ENCODE assay signal across 9 mouse cellular contexts in the genomic region with DNA sequence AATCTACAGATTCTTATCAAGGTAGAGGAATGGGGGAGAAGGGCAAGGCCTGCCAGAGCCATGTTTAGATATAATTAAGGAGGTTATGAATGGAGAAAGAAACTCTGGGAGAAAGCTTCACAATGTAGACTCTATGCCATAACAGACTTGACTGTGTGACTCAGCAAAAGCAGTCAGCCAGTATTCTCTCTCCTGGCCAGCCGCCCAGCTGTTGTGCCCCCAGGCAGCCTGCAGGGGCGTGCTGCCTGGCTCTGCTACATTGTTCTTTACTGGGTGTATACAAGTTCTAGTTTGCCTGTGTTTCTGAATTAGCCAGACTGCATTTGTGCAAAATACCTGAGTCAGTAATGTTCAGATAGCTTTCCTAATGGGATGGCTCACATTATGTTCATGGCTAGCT. TPM values are rescaled to one million over a fixed set of nuclear protein-coding genes. Genes with fewer than 3 reads are reported as not detected.
A peak's percentile ranks its signal among the peaks of the same experiment; 100 is the strongest.
DNase-seq lines count a peak whose midpoint lies in the region; ATAC-seq and TF ChIP-seq lines count a peak whose summit lies in the region.
"Had no signal": no experiment of that assay in that cellular context is flagged by ENCODE, and none has a peak within 500 bp of the region (broad histone marks: within the 10 kb centered on the region; RNA-seq: fewer than 3 reads in every experiment).

No protein-coding gene starts in this region.

- no peaks in the 10 kb centered on the region for H3K27me3 ChIP-seq in hindbrain, embryonic 11.5 days (ENCODE audit: control insufficient read depth, insufficient read depth, low read length)
- H3K27me3 ChIP-seq in hindbrain, embryonic 12.5 days, result no peaks in the 10 kb centered on the region
- peaks cover 7% of the 10 kb centered on the region for H3K27me3 ChIP-seq in G1E (ENCODE audit: insufficient read depth, low read length)
- no peaks in the 10 kb centered on the region for H3K27me3 ChIP-seq in intestine, embryonic 15.5 days (replicated peaks)
- no peaks in the 10 kb centered on the region for H3K27me3 ChIP-seq in liver, embryonic 11.5 days (replicated peaks; ENCODE audit: control insufficient read depth, insufficient read depth, low read length)
- H3K27me3 ChIP-seq in midbrain, embryonic 14.5 days (ENCODE audit: control insufficient read depth, insufficient read depth, low read length), result no peaks in the 10 kb centered on the region

- TF ChIP-seq CTCF in G1E (IDR thresholded peaks at IDR 0.05; ENCODE audit: low read depth, low read length), result peak; percentile 62

- H3K27ac ChIP-seq in hindbrain, embryonic 11.5 days (ENCODE audit: low read depth, low read length), result no peak overlapping the region
- H3K27ac ChIP-seq in hindbrain, embryonic 12.5 days, result no peak overlapping the region
- no peak overlapping the region for H3K27ac ChIP-seq in intestine, embryonic 15.5 days
- H3K27ac ChIP-seq in liver, embryonic 11.5 days (ENCODE audit: low read depth, low read length), result no peak overlapping the region
- no peak overlapping the region for H3K27ac ChIP-seq in midbrain, embryonic 14.5 days (replicated peaks; ENCODE audit: low read depth, low read length)

- WGBS in hindbrain, embryonic 11.5 days, result 78% methylated on average over 2 of the region's 2 CpGs
- WGBS in hindbrain, embryonic 12.5 days, result 68% methylated on average over 2 of the region's 2 CpGs
- WGBS in intestine, embryonic 15.5 days, result 70% methylated on average over 2 of the region's 2 CpGs
- WGBS in liver, embryonic 11.5 days, result 47% methylated on average over 2 of the region's 2 CpGs
- 58% methylated on average over 2 of the region's 2 CpGs for WGBS in midbrain, embryonic 14.5 days

- no peak for ATAC-seq in hindbrain, embryonic 11.5 days (ENCODE audit: low FRiP score)
- ATAC-seq in hindbrain, embryonic 12.5 days (ENCODE audit: low FRiP score), result no peak
- ATAC-seq in G1E (ENCODE audit: extremely low read depth, insufficient number of reproducible peaks, low FRiP score, poor library complexity, severe bottlenecking), result peak; percentile 91
- ATAC-seq in erythroblast, adult 5-6 weeks (replicated peaks; ENCODE audit: low FRiP score, poor library complexity, severe bottlenecking), result peak; percentile 73
- peak; percentile 50; the same call in 1 of the 2 replicates for ATAC-seq in intestine, embryonic 15.5 days
- peak; percentile 89 for ATAC-seq in liver, embryonic 11.5 days (replicated peaks; ENCODE audit: low FRiP score)
- no peak for ATAC-seq in midbrain, embryonic 14.5 days (ENCODE audit: low FRiP score, low TSS enrichment)

- no peaks in the 10 kb centered on the region for H3K9me3 ChIP-seq in hindbrain, embryonic 11.5 days (ENCODE audit: control insufficient read depth, low read length)
- H3K9me3 ChIP-seq in hindbrain, embryonic 12.5 days (replicated peaks), result no peaks in the 10 kb centered on the region
- H3K9me3 ChIP-seq in G1E (replicated peaks), result no peaks in the 10 kb centered on the region
- H3K9me3 ChIP-seq in intestine, embryonic 15.5 days, result no peaks in the 10 kb centered on the region
- no peaks in the 10 kb centered on the region for H3K9me3 ChIP-seq in liver, embryonic 11.5 days (ENCODE audit: control insufficient read depth, low read length)
- H3K9me3 ChIP-seq in midbrain, embryonic 14.5 days (ENCODE audit: control insufficient read depth, low read length), result no peaks in the 10 kb centered on the region

- no peak overlapping the region for H3K4me3 ChIP-seq in hindbrain, embryonic 11.5 days (ENCODE audit: low read depth, low read length)
- no peak overlapping the region for H3K4me3 ChIP-seq in hindbrain, embryonic 12.5 days
- H3K4me3 ChIP-seq in G1E (ENCODE audit: low read depth, low read length), result no peak overlapping the region
- no peak overlapping the region for H3K4me3 ChIP-seq in intestine, embryonic 15.5 days (replicated peaks)
- H3K4me3 ChIP-seq in liver, embryonic 11.5 days (ENCODE audit: low read depth, low read length), result no peak overlapping the region
- no peak overlapping the region for H3K4me3 ChIP-seq in midbrain, embryonic 14.5 days (replicated peaks; ENCODE audit: low read depth, low read length)

- no peaks in the 10 kb centered on the region for H3K4me1 ChIP-seq in hindbrain, embryonic 11.5 days (replicated peaks; ENCODE audit: control insufficient read depth, insufficient read depth, low read length)
- no peaks in the 10 kb centered on the region for H3K4me1 ChIP-seq in hindbrain, embryonic 12.5 days
- peaks cover 14% of the 10 kb centered on the region for H3K4me1 ChIP-seq in G1E (ENCODE audit: insufficient read depth, low read depth, low read length)
- H3K4me1 ChIP-seq in intestine, embryonic 15.5 days (replicated peaks), result 0 out of 2 replicates have a peak, but pooled peaks cover 4% of the 10 kb centered on the region
- no peaks in the 10 kb centered on the region for H3K4me1 ChIP-seq in liver, embryonic 11.5 days (replicated peaks; ENCODE audit: control insufficient read depth, insufficient read depth, low read length)
- H3K4me1 ChIP-seq in midbrain, embryonic 14.5 days (ENCODE audit: control insufficient read depth, insufficient read depth, low read length), result no peaks in the 10 kb centered on the region

- H3K9ac ChIP-seq in hindbrain, embryonic 11.5 days (ENCODE audit: low read depth, low read length), result no peak overlapping the region
- H3K9ac ChIP-seq in hindbrain, embryonic 12.5 days, result no peak overlapping the region
- no peak overlapping the region for H3K9ac ChIP-seq in intestine, embryonic 15.5 days
- H3K9ac ChIP-seq in liver, embryonic 11.5 days (ENCODE audit: low read depth, low read length), result no peak overlapping the region
- no peak overlapping the region for H3K9ac ChIP-seq in midbrain, embryonic 14.5 days (replicated peaks; ENCODE audit: low read length)

- no peak overlapping the region for H3K4me2 ChIP-seq in hindbrain, embryonic 11.5 days (replicated peaks; ENCODE audit: low read depth, low read length)
- no peak overlapping the region for H3K4me2 ChIP-seq in hindbrain, embryonic 12.5 days (replicated peaks)
- H3K4me2 ChIP-seq in intestine, embryonic 15.5 days (replicated peaks), result no peak overlapping the region
- H3K4me2 ChIP-seq in liver, embryonic 11.5 days, result no peak overlapping the region
- H3K4me2 ChIP-seq in midbrain, embryonic 14.5 days (ENCODE audit: low read length), result no peak overlapping the region

- no peaks in the 10 kb centered on the region for H3K36me3 ChIP-seq in hindbrain, embryonic 11.5 days (ENCODE audit: control insufficient read depth, insufficient read depth, low read length)
- H3K36me3 ChIP-seq in hindbrain, embryonic 12.5 days, result no peaks in the 10 kb centered on the region
- no peaks in the 10 kb centered on the region for H3K36me3 ChIP-seq in G1E (replicated peaks)
- no peaks in the 10 kb centered on the region for H3K36me3 ChIP-seq in intestine, embryonic 15.5 days
- H3K36me3 ChIP-seq in liver, embryonic 11.5 days (ENCODE audit: control insufficient read depth, insufficient read depth, low read length), result no peaks in the 10 kb centered on the region
- H3K36me3 ChIP-seq in midbrain, embryonic 14.5 days (ENCODE audit: control insufficient read depth, insufficient read depth, low read length), result no peaks in the 10 kb centered on the region

- peak; percentile 16 for DNase-seq in hindbrain, embryonic 11.5 days (ENCODE audit: low spot score)
- DNase-seq in G1E (ENCODE audit: low spot score), result peak; percentile 26
- no peak for DNase-seq in liver, embryonic 11.5 days (ENCODE audit: low spot score)
- DNase-seq in right cerebral cortex, postnatal 36 days (ENCODE audit: low spot score in 2 of 2), result peak; percentile 18 to 36
- DNase-seq in midbrain, embryonic 14.5 days, result no peak

RNA-seq across cellular contexts. Expression of a gene that starts 10.6 kb away (rescaled TPM):
- 14.1 and 19.1 TPM in 2 replicates for polyA plus RNA-seq in hindbrain, embryonic 11.5 days (2014; fragmentation: Nextera tagmentation; extraction: Ambion mirVana)
- polyA plus RNA-seq in hindbrain, embryonic 12.5 days (2016; fragmentation: Nextera tagmentation; extraction: Ambion mirVana), result 23.7 and 25.0 TPM in 2 replicates
- total RNA-seq in G1E (2014; fragmentation: Nextera tagmentation) (11.4 and 28.1 TPM in 2 replicates), G1E (2017) (33.5 and 40.8 TPM in 2 replicates)
- 9.3 and 13.2 TPM in 2 replicates for polyA plus RNA-seq in G1E (2012)
- total RNA-seq in erythroblast, adult 5-6 weeks (2015; ENCODE audit: low replicate concordance), result 0.77 and 4.4 TPM in 2 replicates
- total RNA-seq in erythroblast, adult 5-6 weeks (2017; ENCODE audit: low replicate concordance), result 2.0 and 3.3 TPM in 2 replicates
- polyA plus RNA-seq in intestine, embryonic 15.5 days (2015; fragmentation: Nextera tagmentation; extraction: Ambion mirVana), result 219 and 229 TPM in 2 replicates
- 11.5 and 12.0 TPM in 2 replicates for polyA plus RNA-seq in liver, embryonic 11.5 days (2014; fragmentation: Nextera tagmentation; extraction: Ambion mirVana)
- 8.5 and 8.7 TPM in 2 replicates for polyA plus RNA-seq in midbrain, embryonic 14.5 days (2014; fragmentation: Nextera tagmentation; extraction: Ambion mirVana)

RNA-seq across cellular contexts. Expression of a gene that starts 55.1 kb away (rescaled TPM):
- polyA plus RNA-seq in hindbrain, embryonic 11.5 days (2014; fragmentation: Nextera tagmentation; extraction: Ambion mirVana), result not detected in 2 replicates
- 0.46 TPM in 1 of 2 replicates, not detected in the other for polyA plus RNA-seq in hindbrain, embryonic 12.5 days (2016; fragmentation: Nextera tagmentation; extraction: Ambion mirVana)
- not detected in 2 replicates for total RNA-seq in G1E (2014; fragmentation: Nextera tagmentation)
- 0.22 and 0.23 TPM in 2 replicates for total RNA-seq in G1E (2017)
- polyA plus RNA-seq in G1E (2012), result not detected in 2 replicates
- not detected in 2 replicates for total RNA-seq in erythroblast, adult 5-6 weeks (2015; ENCODE audit: low replicate concordance)
- total RNA-seq in erythroblast, adult 5-6 weeks (2017; ENCODE audit: low replicate concordance), result not detected in 2 replicates
- 0.39 and 0.62 TPM in 2 replicates for polyA plus RNA-seq in intestine, embryonic 15.5 days (2015; fragmentation: Nextera tagmentation; extraction: Ambion mirVana)
- polyA plus RNA-seq in liver, embryonic 11.5 days (2014; fragmentation: Nextera tagmentation; extraction: Ambion mirVana), result not detected in 2 replicates
- 0.67 TPM in 1 of 2 replicates, not detected in the other for polyA plus RNA-seq in midbrain, embryonic 14.5 days (2014; fragmentation: Nextera tagmentation; extraction: Ambion mirVana)
- polyA plus RNA-seq: lung, embryonic 16.5 days had no signal

Comparison
In these comparisons a context has a peak if more than half of its experiments do, and no peak if none do; other contexts are left out.
1. ATAC-seq: peak in G1E (single experiment), erythroblast, adult 5-6 weeks (single experiment), intestine, embryonic 15.5 days (single experiment) and liver, embryonic 11.5 days (single experiment); none in hindbrain, embryonic 11.5 days (single experiment), hindbrain, embryonic 12.5 days (single experiment) and midbrain, embryonic 14.5 days (single experiment).
2. DNase-seq: peak in hindbrain, embryonic 11.5 days (single experiment), G1E (single experiment) and right cerebral cortex, postnatal 36 days (2 of 2); none in liver, embryonic 11.5 days (single experiment) and midbrain, embryonic 14.5 days (single experiment).